Mouse (Mus musculus) hindbrain, embryonic 12.5 days (tissue): ENCODE data around the gene Mettl6. TPM values are rescaled to one million over a fixed set of nuclear protein-coding genes. Genes with fewer than 3 reads are reported as not detected.

Source experiments
- ATAC-seq: fragments of 200-750 bp; cut with Nextera tagmentation; 2 replicates; pipeline ENCODE4 v1.8.0; 2017; ENCODE audit warnings: moderate TSS enrichment; ENCODE audit not compliant: low FRiP score
- H3K27ac ChIP-seq: fragments of 300-500 bp; sonication (generic); 2 replicates; pipeline ENCODE4 v1.5.1; 2016; ENCODE audit warnings: mild to moderate bottlenecking
- H3K27me3 ChIP-seq: fragments of 300-500 bp; sonication (generic); 2 replicates; pipeline ENCODE4 v1.6.1; 2016; ENCODE audit warnings: mild to moderate bottlenecking
- H3K36me3 ChIP-seq: fragments of 300-500 bp; sonication (generic); 2 replicates; pipeline ENCODE4 v1.6.1; 2016; ENCODE audit warnings: mild to moderate bottlenecking
- H3K4me1 ChIP-seq: fragments of 300-500 bp; sonication (generic); 2 replicates; pipeline ENCODE4 v1.6.1; 2016
- H3K4me2 ChIP-seq: fragments of 300-500 bp; sonication (generic); replicated peaks from 2 replicates; pipeline ENCODE4 v1.6.1; 2016; ENCODE audit warnings: mild to moderate bottlenecking
- H3K4me3 ChIP-seq: fragments of 300-500 bp; sonication (generic); 2 replicates; pipeline ENCODE4 v1.5.1; 2016; ENCODE audit warnings: mild to moderate bottlenecking
- H3K9ac ChIP-seq: fragments of 300-500 bp; sonication (generic); 2 replicates; pipeline ENCODE4 v1.6.1; 2016; ENCODE audit warnings: mild to moderate bottlenecking, moderate library complexity
- H3K9me3 ChIP-seq: fragments of 300-500 bp; sonication (generic); replicated peaks from 2 replicates; pipeline ENCODE4 v1.6.1; 2016; ENCODE audit warnings: mild to moderate bottlenecking
- WGBS: fragments of 180-500 bp; shearing (Covaris S2); methylation state at CpG from one replicate; pipeline ENCODE4 v1.1.7; 2016; 5-methylcytosine and 5-hydroxymethylcytosine counted together
- polyA plus RNA-seq: library from polyadenylated mRNA; unstranded; fragments of >200 nt; fragmentation: Nextera tagmentation; extraction: Ambion mirVana; gene quantifications from 2 replicates; pipeline ENCODE4 v1.2.1, GENCODE M21; 2016

Mettl6 gene
- polyA plus RNA-seq, result 62.6 and 73.8 TPM in 2 replicates

GRCm38 (mm10) chr14:31494975-31495455, at the start of gene Mettl6:
Gene Mettl6 (minus strand): TSS chr14:31495040.
- peak within 1 kb of the TSS; percentile 94 for H3K4me2 ChIP-seq
- H3K9me3 ChIP-seq, result no peaks in the 10 kb centered on the region
- WGBS, result under 1% methylated on average over 49 of the region's 49 CpGs
- H3K4me3 ChIP-seq, result peak within 1 kb of the TSS; percentile 92
- ATAC-seq, result peak; percentile 94
- peaks cover 28% of the 10 kb centered on the region for H3K4me1 ChIP-seq
- peaks cover 35% of the 10 kb centered on the region for H3K36me3 ChIP-seq
- no peaks in the 10 kb centered on the region for H3K27me3 ChIP-seq
- peak within 1 kb of the TSS; percentile 93 for H3K9ac ChIP-seq
- H3K27ac ChIP-seq, result peak within 1 kb of the TSS; percentile 89

- no peaks in the 10 kb centered on the region for H3K4me1 ChIP-seq
- H3K27me3 ChIP-seq, result no peaks in the 10 kb centered on the region; the same call in 1 of the 2 replicates
- no peak overlapping the region for H3K9ac ChIP-seq
- H3K36me3 ChIP-seq, result no peaks in the 10 kb centered on the region
- H3K4me3 ChIP-seq, result no peak overlapping the region
- no peak overlapping the region for H3K4me2 ChIP-seq
- 79% methylated on average over 11 of the region's 11 CpGs for WGBS
- no peak overlapping the region for H3K27ac ChIP-seq
- no peak for ATAC-seq
- no peaks in the 10 kb centered on the region for H3K9me3 ChIP-seq
Observed at GRCm38 (mm10) chr14:31543885-31544442, 49.1 kb upstream of the Mettl6 start.

- H3K9me3 ChIP-seq, result no peaks in the 10 kb centered on the region
Observed at GRCm38 (mm10) chr14:31537298-31537697, 42.5 kb upstream of the Mettl6 start.

GRCm38 (mm10) chr14:31532656-31533055, 37.8 kb upstream of the Mettl6 start:
- Histone ChIP-seq H3K27ac (no peak overlapping the region), H3K4me3 (no peak overlapping the region), H3K27me3 (no peaks in the 10 kb centered on the region), H3K9me3 (no peaks in the 10 kb centered on the region), H3K9ac (no peak overlapping the region), H3K36me3 (no peaks in the 10 kb centered on the region), H3K4me1 (no peaks in the 10 kb centered on the region), H3K4me2 (no peak overlapping the region)
- 67% methylated on average over 3 of the region's 3 CpGs for WGBS
- ATAC-seq, result no peak

More at GRCm38 (mm10) chr14:31537298-31537697, 42.5 kb upstream of the Mettl6 start:
- Histone ChIP-seq H3K27me3 (no peaks in the 10 kb centered on the region; the same call in 1 of the 2 replicates), H3K4me1 (no peaks in the 10 kb centered on the region), H3K4me3 (no peak overlapping the region), H3K27ac (no peak overlapping the region), H3K4me2 (no peak overlapping the region), H3K36me3 (no peaks in the 10 kb centered on the region), H3K9ac (no peak overlapping the region)
- no peak for ATAC-seq
- 77% methylated on average over 6 of the region's 6 CpGs for WGBS

- Histone ChIP-seq H3K4me1 (no peaks in the 10 kb centered on the region), H3K9me3 (no peaks in the 10 kb centered on the region), H3K27me3 (no peaks in the 10 kb centered on the region), H3K36me3 (no peaks in the 10 kb centered on the region), H3K9ac (no peak overlapping the region), H3K4me2 (no peak overlapping the region), H3K4me3 (no peak overlapping the region), H3K27ac (no peak overlapping the region)
- 71% methylated on average over 12 of the region's 12 CpGs for WGBS
- ATAC-seq, result no peak
Observed at GRCm38 (mm10) chr14:31531506-31532148, 36.8 kb upstream of the Mettl6 start.

GRCm38 (mm10) chr14:31530847-31531246, 36.0 kb upstream of the Mettl6 start:
- ATAC-seq, result no peak
- H3K4me2 ChIP-seq, result no peak overlapping the region
- 88% methylated on average over 4 of the region's 4 CpGs for WGBS
- H3K27ac ChIP-seq, result no peak overlapping the region
- H3K4me3 ChIP-seq, result no peak overlapping the region
- no peaks in the 10 kb centered on the region for H3K9me3 ChIP-seq
- H3K9ac ChIP-seq, result no peak overlapping the region
- no peaks in the 10 kb centered on the region for H3K36me3 ChIP-seq
- no peaks in the 10 kb centered on the region for H3K4me1 ChIP-seq
- no peaks in the 10 kb centered on the region for H3K27me3 ChIP-seq

GRCm38 (mm10) chr14:31525040-31525810, 30.4 kb upstream of the Mettl6 start:
- H3K36me3 ChIP-seq, result no peaks in the 10 kb centered on the region
- no peak overlapping the region for H3K4me2 ChIP-seq
- no peaks in the 10 kb centered on the region for H3K9me3 ChIP-seq
- WGBS, result 85% methylated on average over 7 of the region's 7 CpGs
- no peak overlapping the region for H3K4me3 ChIP-seq
- no peak for ATAC-seq
- no peaks in the 10 kb centered on the region for H3K27me3 ChIP-seq
- no peak overlapping the region for H3K27ac ChIP-seq
- H3K9ac ChIP-seq, result no peak overlapping the region
- no peaks in the 10 kb centered on the region for H3K4me1 ChIP-seq

GRCm38 (mm10) chr14:31521318-31521717, 26.5 kb upstream of the Mettl6 start:
- ATAC-seq, result no peak
- Histone ChIP-seq H3K27me3 (no peaks in the 10 kb centered on the region), H3K4me2 (no peak overlapping the region), H3K9me3 (no peaks in the 10 kb centered on the region), H3K9ac (no peak overlapping the region), H3K4me3 (no peak overlapping the region), H3K27ac (no peak overlapping the region), H3K4me1 (no peaks in the 10 kb centered on the region), H3K36me3 (no peaks in the 10 kb centered on the region)
- WGBS, result 74% methylated on average over 2 of the region's 2 CpGs

- ATAC-seq, result no peak
- Histone ChIP-seq H3K27me3 (no peaks in the 10 kb centered on the region), H3K9ac (no peak overlapping the region), H3K36me3 (no peaks in the 10 kb centered on the region), H3K4me1 (no peaks in the 10 kb centered on the region), H3K4me3 (no peak overlapping the region), H3K9me3 (no peaks in the 10 kb centered on the region; the same call in 1 of the 2 replicates), H3K4me2 (no peak overlapping the region), H3K27ac (no peak overlapping the region)
- 55% methylated on average over 3 of the region's 3 CpGs for WGBS
Observed at GRCm38 (mm10) chr14:31519165-31519564, 24.3 kb upstream of the Mettl6 start.

- Histone ChIP-seq H3K27me3 (no peaks in the 10 kb centered on the region), H3K9ac (no peak overlapping the region), H3K27ac (no peak overlapping the region), H3K36me3 (peaks cover 5% of the 10 kb centered on the region; the same call in 1 of the 2 replicates), H3K4me2 (no peak overlapping the region), H3K9me3 (no peaks in the 10 kb centered on the region; the same call in 1 of the 2 replicates), H3K4me3 (no peak overlapping the region), H3K4me1 (no peaks in the 10 kb centered on the region)
- WGBS, result 95% methylated on average over 2 of the region's 2 CpGs
- no peak for ATAC-seq
Observed at GRCm38 (mm10) chr14:31515895-31516294, 21.1 kb upstream of the Mettl6 start.

- H3K36me3 ChIP-seq, result peaks cover 51% of the 10 kb centered on the region
- WGBS, result 91% methylated on average over 3 of the region's 3 CpGs
Observed at GRCm38 (mm10) chr14:31510322-31510721, 15.5 kb upstream of the Mettl6 start.

GRCm38 (mm10) chr14:31509911-31510310, 15.1 kb upstream of the Mettl6 start:
- no peaks in the 10 kb centered on the region for H3K4me1 ChIP-seq
- no peaks in the 10 kb centered on the region; the same call in 1 of the 2 replicates for H3K9me3 ChIP-seq
- H3K4me3 ChIP-seq, result no peak overlapping the region
- H3K27ac ChIP-seq, result no peak overlapping the region
- no peak overlapping the region for H3K4me2 ChIP-seq
- H3K27me3 ChIP-seq, result no peaks in the 10 kb centered on the region
- peaks cover 55% of the 10 kb centered on the region for H3K36me3 ChIP-seq
- 92% methylated on average over 2 of the region's 2 CpGs for WGBS
- no peak for ATAC-seq
- no peak overlapping the region for H3K9ac ChIP-seq

More at GRCm38 (mm10) chr14:31510322-31510721, 15.5 kb upstream of the Mettl6 start:
- no peaks in the 10 kb centered on the region; the same call in 1 of the 2 replicates for H3K9me3 ChIP-seq
- H3K9ac ChIP-seq, result no peak overlapping the region
- H3K4me1 ChIP-seq, result no peaks in the 10 kb centered on the region
- H3K4me2 ChIP-seq, result no peak overlapping the region
- H3K27ac ChIP-seq, result no peak overlapping the region
- no peak for ATAC-seq
- H3K27me3 ChIP-seq, result no peaks in the 10 kb centered on the region
- H3K4me3 ChIP-seq, result no peak overlapping the region
